Mouse (Mus musculus) C2C12 (cell line): ENCODE measurements around the gene Ilf3.
A peak's percentile ranks its signal among the peaks of the same experiment; 100 is the strongest.

Experiments
- CEBPB ChIP-seq: IDR thresholded peaks from one replicate; pipeline ENCODE4 v1.6.1; 2011; ENCODE audit warnings: low read depth, mild to moderate bottlenecking, control low read depth, moderate library complexity
- CTCF ChIP-seq: IDR thresholded peaks from one replicate; pipeline ENCODE4 v1.5.1; 2011; ENCODE audit not compliant: control insufficient read depth, insufficient read depth, insufficient read length
- FOSL1 ChIP-seq: IDR thresholded peaks from one replicate; pipeline ENCODE4 v1.8.0; 2011; ENCODE audit warnings: mild to moderate bottlenecking, low read length; ENCODE audit not compliant: poor library complexity, insufficient read depth, severe bottlenecking
- MAX ChIP-seq: IDR thresholded peaks from one replicate; pipeline ENCODE4 v1.6.1; 2011; ENCODE audit warnings: mild to moderate bottlenecking, control low read depth
- MYOD1 ChIP-seq: IDR thresholded peaks from one replicate; pipeline ENCODE4 v1.6.1; 2011; ENCODE audit warnings: low read depth; ENCODE audit not compliant: control insufficient read depth, insufficient read length
- MYOG ChIP-seq: IDR thresholded peaks from one replicate; pipeline ENCODE4 v1.6.1; 2011; ENCODE audit not compliant: control insufficient read depth, insufficient read length; ENCODE audit errors: extremely low read depth
- USF1 ChIP-seq: IDR thresholded peaks from one replicate; pipeline ENCODE4 v1.6.1; 2011; ENCODE audit warnings: low read depth, mild to moderate bottlenecking, control low read depth, moderate library complexity

DNA sequence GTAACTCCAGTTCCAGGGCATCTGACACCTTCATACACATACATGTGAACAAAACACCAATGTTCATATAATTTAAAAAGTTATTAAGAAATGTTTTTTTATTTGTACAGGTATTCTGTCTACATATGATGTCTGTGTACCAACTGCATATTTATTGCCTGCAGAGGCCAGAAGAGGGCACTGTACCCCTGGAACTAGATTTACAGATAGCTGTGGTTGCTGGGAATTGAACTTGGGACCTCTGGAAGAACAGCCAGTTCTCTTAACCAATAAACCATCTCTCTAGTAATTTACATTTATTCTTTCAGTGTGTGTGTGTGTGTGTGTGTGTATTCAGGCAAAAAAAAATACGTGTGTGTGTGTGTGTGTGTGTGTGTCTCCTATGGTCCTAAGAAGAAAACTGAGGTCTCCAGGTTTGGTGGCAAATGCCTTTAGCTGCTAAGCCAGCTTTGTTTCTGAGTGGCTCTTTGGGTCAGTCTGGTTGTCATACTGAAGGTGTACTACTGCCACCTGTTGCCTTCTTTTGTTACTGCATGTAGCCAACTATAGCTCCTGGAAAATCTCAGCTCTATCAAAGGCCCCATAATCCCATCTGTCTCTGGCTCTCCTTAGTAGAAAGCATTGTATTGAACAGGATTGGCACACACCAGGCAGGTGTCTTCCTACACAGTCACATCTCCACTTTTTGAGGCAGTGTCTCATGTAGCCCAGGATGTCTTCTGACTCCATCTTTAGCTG, 10.5 kb upstream of the Ilf3 start:
- peak; percentile 16 for TF ChIP-seq CTCF
- TF ChIP-seq MAX: no peak
- no peak for TF ChIP-seq MYOG
- TF ChIP-seq CEBPB: no peak
- TF ChIP-seq MYOD1: no peak
- TF ChIP-seq USF1: no peak
- TF ChIP-seq FOSL1: no peak
